ENCODE assay signal across 9 mouse cellular contexts in genomic region chr14:29967611-29968010, GRCm38 (mm10). TPM values are rescaled to one million over a fixed set of nuclear protein-coding genes. Genes with fewer than 3 reads are reported as not detected.
DNase-seq lines count a peak whose midpoint lies in the region; ATAC-seq lines count a peak whose summit lies in the region.
"Had no signal": no experiment of that assay in that cellular context is flagged by ENCODE, and none has a peak within 500 bp of the region (broad histone marks: within the 10 kb centered on the region; RNA-seq: fewer than 3 reads in every experiment).

No protein-coding gene starts in this region.

- peak overlapping the region; percentile 88 for H3K4me2 ChIP-seq in heart, embryonic 16.5 days (ENCODE audit: low read depth, low read length)
- peak overlapping the region; percentile 50 for H3K4me2 ChIP-seq in hindbrain, embryonic 11.5 days (replicated peaks; ENCODE audit: low read depth, low read length)
- H3K4me2 ChIP-seq in midbrain, embryonic 12.5 days (replicated peaks): peak overlapping the region; percentile 78

- no peak for DNase-seq in heart, adult 9 months (ENCODE audit: low spot score in 2 of 2)
- peak; percentile 8 for DNase-seq in NIH3T3 (ENCODE audit: low read depth)
- DNase-seq in hindbrain, embryonic 11.5 days (ENCODE audit: low spot score): no peak
- DNase-seq in urinary bladder, adult 18-20 months (ENCODE audit: low spot score in 2 of 2): no peak
- DNase-seq in cerebellum, postnatal 14 days: no peak
- DNase-seq in gastrocnemius, postnatal 4 days (ENCODE audit: low spot score in 2 of 2): no peak

- H3K9me3 ChIP-seq in heart, embryonic 16.5 days (replicated peaks; ENCODE audit: control insufficient read depth, low read length): no peaks in the 10 kb centered on the region
- H3K9me3 ChIP-seq in hindbrain, embryonic 11.5 days (ENCODE audit: control insufficient read depth, low read length): no peaks in the 10 kb centered on the region
- H3K9me3 ChIP-seq in midbrain, embryonic 12.5 days: peaks cover 3% of the 10 kb centered on the region; the same call in 1 of the 2 replicates

- ATAC-seq in heart, embryonic 16.5 days (replicated peaks; ENCODE audit: extremely low read depth, insufficient read depth, low FRiP score): no peak
- no peak for ATAC-seq in hindbrain, embryonic 11.5 days (ENCODE audit: low FRiP score)
- ATAC-seq in midbrain, embryonic 12.5 days (ENCODE audit: low FRiP score, low read depth): no peak; the same call in 1 of the 2 replicates

- peaks cover 19% of the 10 kb centered on the region for H3K36me3 ChIP-seq in heart, embryonic 16.5 days (ENCODE audit: control insufficient read depth, insufficient read depth)
- 0 out of 2 replicates have a peak, but pooled peaks cover 1% of the 10 kb centered on the region for H3K36me3 ChIP-seq in hindbrain, embryonic 11.5 days (ENCODE audit: control insufficient read depth, insufficient read depth, low read length)
- peaks cover 15% of the 10 kb centered on the region for H3K36me3 ChIP-seq in midbrain, embryonic 12.5 days

- WGBS in heart, embryonic 16.5 days: 55% methylated on average over 7 of the region's 7 CpGs
- 66% methylated on average over 7 of the region's 7 CpGs for WGBS in hindbrain, embryonic 11.5 days
- 58% methylated on average over 7 of the region's 7 CpGs for WGBS in midbrain, embryonic 12.5 days

- H3K9ac ChIP-seq in heart, embryonic 16.5 days (ENCODE audit: low read length): peak overlapping the region; percentile 74
- H3K9ac ChIP-seq in hindbrain, embryonic 11.5 days (ENCODE audit: low read depth, low read length): peak overlapping the region; percentile 50
- peak overlapping the region; percentile 44; the same call in 1 of the 2 replicates for H3K9ac ChIP-seq in midbrain, embryonic 12.5 days (replicated peaks)

- H3K4me3 ChIP-seq in heart, embryonic 16.5 days (ENCODE audit: low read length): peak overlapping the region; percentile 93
- peak overlapping the region; percentile 93 for H3K4me3 ChIP-seq in hindbrain, embryonic 11.5 days (ENCODE audit: low read depth, low read length)
- peak overlapping the region; percentile 85 for H3K4me3 ChIP-seq in midbrain, embryonic 12.5 days

- H3K27me3 ChIP-seq in heart, embryonic 16.5 days (ENCODE audit: control insufficient read depth, insufficient read depth, low read length): no peaks in the 10 kb centered on the region
- no peaks in the 10 kb centered on the region for H3K27me3 ChIP-seq in hindbrain, embryonic 11.5 days (ENCODE audit: control insufficient read depth, insufficient read depth, low read length)
- H3K27me3 ChIP-seq in midbrain, embryonic 12.5 days: 0 out of 2 replicates have a peak, but pooled peaks cover 3% of the 10 kb centered on the region
- H3K27me3 ChIP-seq: Patski had no signal

- H3K27ac ChIP-seq in heart, embryonic 16.5 days (ENCODE audit: low read length): peak overlapping the region; percentile 75
- H3K27ac ChIP-seq in hindbrain, embryonic 11.5 days (ENCODE audit: low read depth, low read length): 0 out of 2 replicates have a peak overlapping the region, but pooled peaks have one; percentile 20
- H3K27ac ChIP-seq in midbrain, embryonic 12.5 days (replicated peaks): peak overlapping the region; percentile 46; the same call in 1 of the 2 replicates

- peaks cover 19% of the 10 kb centered on the region for H3K4me1 ChIP-seq in heart, embryonic 16.5 days (ENCODE audit: control insufficient read depth, insufficient read depth, low read length)
- peaks cover 6% of the 10 kb centered on the region; the same call in 1 of the 2 replicates for H3K4me1 ChIP-seq in hindbrain, embryonic 11.5 days (replicated peaks; ENCODE audit: control insufficient read depth, insufficient read depth, low read length)
- peaks cover 20% of the 10 kb centered on the region for H3K4me1 ChIP-seq in midbrain, embryonic 12.5 days

RNA-seq across cellular contexts. Expression of gene Selenok, which starts 0.5 kb away (rescaled TPM):
- 204 and 234 TPM in 2 replicates for polyA plus RNA-seq in heart, embryonic 16.5 days (2015; fragmentation: Nextera tagmentation; extraction: Ambion mirVana)
- polyA plus RNA-seq in hindbrain, embryonic 11.5 days (2014; fragmentation: Nextera tagmentation; extraction: Ambion mirVana): 314 and 327 TPM in 2 replicates
- polyA plus RNA-seq in midbrain, embryonic 12.5 days (2016; fragmentation: Nextera tagmentation; extraction: Ambion mirVana): 379 and 408 TPM in 2 replicates
- 10 to 100 TPM; 64.8 to 70.6 TPM for total RNA-seq in gastrocnemius, postnatal 4 days (2021)

RNA-seq across cellular contexts. Expression of gene Actr8, which starts 10.5 kb away (rescaled TPM):
- polyA plus RNA-seq in heart, embryonic 16.5 days (2015; fragmentation: Nextera tagmentation; extraction: Ambion mirVana): 54.2 and 57.3 TPM in 2 replicates
- polyA plus RNA-seq in hindbrain, embryonic 11.5 days (2014; fragmentation: Nextera tagmentation; extraction: Ambion mirVana): 81.8 and 82.3 TPM in 2 replicates
- 97.8 and 97.9 TPM in 2 replicates for polyA plus RNA-seq in midbrain, embryonic 12.5 days (2016; fragmentation: Nextera tagmentation; extraction: Ambion mirVana)
- total RNA-seq in gastrocnemius, postnatal 4 days (2021): 10 to 100 TPM; 40.1 to 46.9 TPM

RNA-seq across cellular contexts. Expression of gene Il17rb, which starts 41.1 kb away (rescaled TPM):
- polyA plus RNA-seq in heart, embryonic 16.5 days (2015; fragmentation: Nextera tagmentation; extraction: Ambion mirVana): 2.2 and 4.5 TPM in 2 replicates
- polyA plus RNA-seq in hindbrain, embryonic 11.5 days (2014; fragmentation: Nextera tagmentation; extraction: Ambion mirVana): 0.96 and 0.97 TPM in 2 replicates
- 1.1 and 1.5 TPM in 2 replicates for polyA plus RNA-seq in midbrain, embryonic 12.5 days (2016; fragmentation: Nextera tagmentation; extraction: Ambion mirVana)
- total RNA-seq in gastrocnemius, postnatal 4 days (2021): under 1 TPM in 1 of 2 experiments, not detected in 1; 0.12 TPM

RNA-seq across cellular contexts. Expression of gene Chdh, which starts 41.2 kb away (rescaled TPM):
- 0.75 and 1.5 TPM in 2 replicates for polyA plus RNA-seq in heart, embryonic 16.5 days (2015; fragmentation: Nextera tagmentation; extraction: Ambion mirVana)
- 0.04 TPM in 1 of 2 replicates, not detected in the other for polyA plus RNA-seq in hindbrain, embryonic 11.5 days (2014; fragmentation: Nextera tagmentation; extraction: Ambion mirVana)
- 0.06 and 0.41 TPM in 2 replicates for polyA plus RNA-seq in midbrain, embryonic 12.5 days (2016; fragmentation: Nextera tagmentation; extraction: Ambion mirVana)
- under 1 TPM; 0.32 to 0.54 TPM for total RNA-seq in gastrocnemius, postnatal 4 days (2021)

Comparison
In these comparisons a context has a peak if more than half of its experiments do, and no peak if none do; other contexts are left out.
1. H3K27ac ChIP-seq: peak in every context shown above with its lines; median percentile 75 in heart, embryonic 16.5 days; 46 in midbrain, embryonic 12.5 days; 20 in hindbrain, embryonic 11.5 days.